Mouse (Mus musculus) lung, adult 2 months (tissue): ENCODE measurements at regions not wholly inside any gene's neighbourhood (a gene's known extent, or its start where the extent isn't known, plus 50 kb on each side); places are given as distances from the start of the nearest gene placed in this dataset.

Source experiments
- DNase-seq: peaks from one replicate; pipeline ENCODE4 v3.0.0; 2022
- H3K4me1 ChIP-seq: fragments of 200-500 bp; 2 replicates; pipeline ENCODE4 v1.6.1; 2011; ENCODE audit warnings: low read length; ENCODE audit not compliant: control insufficient read depth, insufficient read depth
- H3K4me3 ChIP-seq: fragments of 200-500 bp; replicated peaks from 2 replicates; pipeline ENCODE3; 2011; ENCODE audit warnings: low read depth, mild to moderate bottlenecking, control low read depth, low read length; ENCODE audit errors: extremely low read depth
- CTCF ChIP-seq: fragments of 200-500 bp; IDR thresholded peaks from 2 replicates; pipeline ENCODE4 v1.5.1; 2011; ENCODE audit warnings: mild to moderate bottlenecking, low read length, control low read depth; ENCODE audit not compliant: insufficient read depth
- POLR2A ChIP-seq: fragments of 200-500 bp; IDR thresholded peaks from 2 replicates; pipeline ENCODE4 v1.6.1; 2011; ENCODE audit warnings: low read depth, mild to moderate bottlenecking, control low read depth, low read length, borderline replicate concordance; ENCODE audit errors: extremely low read depth
- WGBS: fragments of 180-500 bp; shearing (Covaris S2); methylation state at CpG from one replicate; pipeline ENCODE4 v1.1.7; 2018; 5-methylcytosine and 5-hydroxymethylcytosine counted together

- no peak for DNase-seq
- WGBS = 26% methylated on average over 5 of the region's 5 CpGs
- TF ChIP-seq POLR2A = no peak
- TF ChIP-seq CTCF = no peak
- H3K4me3 ChIP-seq = no peak overlapping the region
- H3K4me1 ChIP-seq = peaks cover 3% of the 10 kb centered on the region; the same call in 1 of the 2 replicates
Measured at GRCm38 (mm10) chr10:84143674-84144343, 296.6 kb downstream of the Nuak1 start.

- TF ChIP-seq POLR2A = no peak
- no peak for TF ChIP-seq CTCF
- peaks cover 3% of the 10 kb centered on the region; the same call in 1 of the 2 replicates for H3K4me1 ChIP-seq
- no peak for DNase-seq
- no peak overlapping the region for H3K4me3 ChIP-seq
Measured at GRCm38 (mm10) chr10:84144344-84144687, 296.1 kb downstream of the Nuak1 start.

DNA sequence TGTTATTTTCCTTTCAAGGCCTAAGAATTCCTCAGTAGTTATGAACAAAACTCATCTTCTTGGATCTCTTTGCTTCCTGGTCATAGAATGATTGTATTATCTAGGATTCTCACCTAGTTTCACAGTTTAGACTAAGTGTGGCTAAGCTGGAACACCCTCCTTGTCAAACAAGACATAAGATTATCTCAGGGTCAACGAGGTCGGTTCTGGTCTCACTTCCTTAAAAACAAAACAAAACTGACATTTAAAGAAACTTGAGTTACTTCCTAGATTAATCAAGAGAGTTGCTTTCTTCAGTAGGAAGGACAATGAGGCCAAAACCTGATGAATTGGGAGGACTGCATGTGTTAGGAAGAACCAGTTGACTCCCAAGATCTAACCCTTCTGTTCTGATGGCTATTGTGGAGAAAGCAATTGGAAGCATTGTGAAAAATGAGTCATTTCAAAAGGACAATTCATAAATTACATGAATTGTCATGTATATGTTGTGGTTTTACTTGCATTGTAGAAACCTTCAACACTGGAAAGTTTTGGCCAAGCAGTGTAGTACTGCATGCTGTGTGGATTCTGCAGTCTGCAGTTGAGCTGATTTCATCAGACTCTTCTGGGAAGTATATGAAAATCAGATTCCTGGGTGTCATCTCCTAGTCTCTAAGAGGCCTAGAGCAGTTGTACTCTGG, 293.0 kb downstream of the Nuak1 start:
- no peak for DNase-seq
- WGBS = 54% methylated on average over 2 of the region's 2 CpGs
- TF ChIP-seq CTCF = no peak
- no peak for TF ChIP-seq POLR2A
- Histone ChIP-seq H3K4me3 (no peak overlapping the region), H3K4me1 (peaks cover 3% of the 10 kb centered on the region; the same call in 1 of the 2 replicates)

DNA sequence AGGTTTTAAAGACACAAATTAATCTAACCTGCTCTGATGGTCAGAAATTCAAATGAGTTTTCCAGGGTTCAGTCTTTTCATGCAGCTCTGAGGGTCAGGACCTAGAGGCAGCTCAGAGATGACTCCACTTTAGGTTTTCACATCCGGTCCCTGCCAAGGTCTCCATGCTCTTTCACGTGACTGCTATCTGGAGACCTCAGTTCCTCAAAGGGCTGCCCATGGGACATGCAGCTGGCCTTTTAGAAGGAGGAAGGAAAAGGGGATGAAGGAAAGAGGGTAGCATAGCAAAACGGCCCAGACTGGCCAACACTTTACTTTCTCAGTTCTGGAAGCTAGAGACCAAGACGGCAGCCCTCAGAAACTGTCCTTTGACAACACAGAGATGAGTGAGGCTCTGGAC, 276.6 kb downstream of the Nuak1 start:
- H3K4me1 ChIP-seq = no peaks in the 10 kb centered on the region
- WGBS = 64% methylated on average over 4 of the region's 4 CpGs
- H3K4me3 ChIP-seq = no peak overlapping the region
- no peak for DNase-seq
- no peak for TF ChIP-seq CTCF

GRCm38 (mm10) chr10:84165832-84166567, 274.4 kb downstream of the Nuak1 start:
- TF ChIP-seq POLR2A (no peak), CTCF (no peak)
- Histone ChIP-seq H3K4me3 (no peak overlapping the region), H3K4me1 (no peaks in the 10 kb centered on the region)
- DNase-seq = no peak
- 49% methylated on average over 10 of the region's 10 CpGs for WGBS

DNA sequence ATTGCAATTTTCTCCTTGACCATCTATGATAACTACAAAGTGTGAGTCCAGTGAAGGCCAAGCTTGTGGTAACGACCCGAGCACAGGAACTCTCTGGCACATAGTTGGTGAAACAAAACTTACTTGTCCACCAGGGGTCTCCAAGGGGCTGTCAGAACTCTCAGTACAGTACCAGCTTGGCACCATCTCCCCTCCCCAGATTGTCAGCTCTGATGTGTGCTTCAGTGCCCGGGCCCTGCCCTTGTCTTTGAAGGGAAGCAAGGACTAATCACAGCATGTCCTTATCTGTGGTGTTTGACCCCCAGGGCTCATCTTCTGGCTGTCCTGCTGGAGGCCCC, 273.9 kb downstream of the Nuak1 start:
- TF ChIP-seq CTCF (peak; percentile 28; the same call in 1 of the 2 replicates), POLR2A (no peak)
- DNase-seq = no peak
- Histone ChIP-seq H3K4me1 (no peaks in the 10 kb centered on the region), H3K4me3 (no peak overlapping the region)
- 28% methylated on average over 3 of the region's 3 CpGs for WGBS

GRCm38 (mm10) chr10:84172828-84173321, 267.5 kb downstream of the Nuak1 start:
- no peak overlapping the region for H3K4me3 ChIP-seq
- no peaks in the 10 kb centered on the region for H3K4me1 ChIP-seq
- WGBS = 61% methylated on average over 4 of the region's 4 CpGs
- no peak for DNase-seq
- TF ChIP-seq POLR2A (no peak), CTCF (no peak)

- Histone ChIP-seq H3K4me3 (no peak overlapping the region), H3K4me1 (no peaks in the 10 kb centered on the region)
- 72% methylated on average over 2 of the region's 2 CpGs for WGBS
- no peak for DNase-seq
- TF ChIP-seq CTCF (no peak), POLR2A (no peak)
Measured at GRCm38 (mm10) chr10:84183239-84183638, 257.2 kb downstream of the Nuak1 start.

DNA sequence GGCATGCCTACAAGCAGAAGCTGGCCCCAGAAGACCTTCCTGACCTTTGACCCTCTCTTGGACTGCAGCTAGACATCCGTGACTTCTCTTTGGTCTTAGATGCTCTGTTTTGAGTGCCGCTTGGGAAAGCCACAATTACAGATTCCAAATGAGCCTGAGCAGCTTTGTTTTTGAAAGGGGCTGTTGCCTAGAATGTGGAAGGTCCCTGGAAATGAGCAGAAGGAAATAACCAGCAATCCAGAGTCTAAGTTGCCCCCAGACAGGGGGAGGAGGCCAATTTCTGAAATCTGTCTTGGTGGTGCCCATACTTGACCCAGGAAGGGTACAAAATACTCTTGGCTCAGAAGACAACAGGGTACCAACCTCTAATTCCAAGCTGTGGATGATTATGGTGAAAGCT, 253.9 kb downstream of the Nuak1 start:
- 59% methylated on average over 2 of the region's 2 CpGs for WGBS
- Histone ChIP-seq H3K4me3 (no peak overlapping the region), H3K4me1 (no peaks in the 10 kb centered on the region)
- no peak for DNase-seq
- TF ChIP-seq POLR2A = no peak
- TF ChIP-seq CTCF = no peak

DNA sequence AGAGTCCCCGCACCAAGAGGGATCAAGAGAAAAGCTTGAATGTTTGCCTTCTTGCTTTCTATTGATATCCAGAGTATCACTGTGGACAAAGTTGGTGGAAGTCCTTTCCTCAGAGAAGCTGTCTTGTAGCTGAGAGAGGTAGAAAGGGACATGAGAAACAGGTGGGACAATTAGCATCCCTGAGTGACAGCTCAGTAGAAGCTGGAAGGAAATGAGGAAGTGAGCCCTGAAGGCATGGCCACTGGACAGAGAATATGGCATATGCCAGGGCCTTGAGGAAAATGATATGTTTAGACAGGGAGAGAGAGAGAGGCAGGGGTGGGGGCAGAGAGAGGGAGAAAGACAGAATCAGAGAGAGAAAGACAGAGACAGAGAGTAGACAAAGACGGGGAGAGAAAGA, 241.4 kb downstream of the Nuak1 start:
- no peak for DNase-seq

More for the DNA sequence above, 241.4 kb downstream of the Nuak1 start:
- no peak for TF ChIP-seq CTCF
- TF ChIP-seq POLR2A = no peak
- no peaks in the 10 kb centered on the region for H3K4me1 ChIP-seq
- no peak overlapping the region for H3K4me3 ChIP-seq
- 78% methylated on average over 2 of the region's 2 CpGs for WGBS
